Mouse (Mus musculus) intestine, postnatal 0 days (tissue): Measurements from ENCODE around the gene Akap6. TPM values are rescaled to one million over a fixed set of nuclear protein-coding genes. Genes with fewer than 3 reads are reported as not detected.

Source experiments
- ATAC-seq: fragments of 200-750 bp; cut with Nextera tagmentation; 2 replicates; pipeline ENCODE4 v1.8.0; 2017; ENCODE audit warnings: mild to moderate bottlenecking, moderate TSS enrichment, moderate library complexity
- H3K27ac ChIP-seq: fragments of 300-500 bp; sonication (generic); 2 replicates; pipeline ENCODE4 v1.5.1; 2014; ENCODE audit warnings: mild to moderate bottlenecking, low read depth, low read length, moderate library complexity
- H3K27me3 ChIP-seq: fragments of 300-500 bp; sonication (generic); replicated peaks from 2 replicates; pipeline ENCODE4 v1.6.1; 2014; ENCODE audit warnings: low read length, mixed read lengths; ENCODE audit not compliant: control insufficient read depth, insufficient read depth
- H3K36me3 ChIP-seq: fragments of 300-500 bp; sonication (generic); 2 replicates; pipeline ENCODE4 v1.6.1; 2014; ENCODE audit warnings: mild to moderate bottlenecking, moderate library complexity; ENCODE audit not compliant: control insufficient read depth, insufficient read depth
- H3K4me1 ChIP-seq: fragments of 300-500 bp; sonication (generic); replicated peaks from 2 replicates; pipeline ENCODE4 v1.6.1; 2014; ENCODE audit warnings: antibody characterized with exemption, low read length, mixed read lengths; ENCODE audit not compliant: control insufficient read depth, insufficient read depth
- H3K4me2 ChIP-seq: fragments of 300-500 bp; sonication (generic); replicated peaks from 2 replicates; pipeline ENCODE4 v1.6.1; 2014; ENCODE audit warnings: low read depth, mild to moderate bottlenecking, moderate library complexity
- H3K4me3 ChIP-seq: fragments of 300-500 bp; sonication (generic); 2 replicates; pipeline ENCODE4 v1.5.1; 2014; ENCODE audit warnings: low read depth, low read length
- H3K9ac ChIP-seq: fragments of 300-500 bp; sonication (generic); 2 replicates; pipeline ENCODE4 v1.6.1; 2014; ENCODE audit warnings: mild to moderate bottlenecking, low read depth, low read length
- H3K9me3 ChIP-seq: fragments of 300-500 bp; sonication (generic); 2 replicates; pipeline ENCODE4 v1.6.1; 2016; ENCODE audit warnings: mixed run types; ENCODE audit not compliant: control insufficient read depth
- CTCF ChIP-seq: sonication (generic); IDR thresholded peaks from 2 replicates; pipeline ENCODE4 v1.5.1; 2016; ENCODE audit warnings: low read depth, mild to moderate bottlenecking, control low read depth, antibody characterized with exemption, moderate library complexity
- WGBS: fragments of 180-500 bp; shearing (Covaris S2); extraction: QIAGEN DNeasy Blood & Tissue Kit; methylation state at CpG from one replicate; pipeline ENCODE4 v1.1.7; 2014; 5-methylcytosine and 5-hydroxymethylcytosine counted together
- polyA plus RNA-seq: library from polyadenylated mRNA; unstranded; fragments of >200 nt; fragmentation: Nextera tagmentation; extraction: Ambion mirVana; gene quantifications from 2 replicates; pipeline ENCODE4 v1.2.1, GENCODE M21; 2015

Gene Akap6
- polyA plus RNA-seq, 1 experiment from 2014 or later: 0.73 TPM

- ATAC-seq: no peak
- TF ChIP-seq CTCF: no peak
- Histone ChIP-seq H3K36me3 (no peaks in the 10 kb centered on the region), H3K4me1 (no peaks in the 10 kb centered on the region), H3K9ac (no peak overlapping the region), H3K9me3 (no peaks in the 10 kb centered on the region), H3K27ac (no peak overlapping the region), H3K4me3 (no peak overlapping the region), H3K27me3 (no peaks in the 10 kb centered on the region), H3K4me2 (no peak overlapping the region)
- WGBS: 75% methylated on average over 15 of the region's 15 CpGs
Measured at GRCm38 (mm10) chr12:52939324-52939946, 240.3 kb downstream of the Akap6 start.

GRCm38 (mm10) chr12:52941941-52942340 lies 242.8 kb downstream of the Akap6 start:
- no peak for ATAC-seq
- no peak overlapping the region for H3K27ac ChIP-seq
- H3K36me3 ChIP-seq: no peaks in the 10 kb centered on the region
- no peak overlapping the region for H3K4me3 ChIP-seq
- H3K9me3 ChIP-seq: no peaks in the 10 kb centered on the region
- no peak overlapping the region for H3K9ac ChIP-seq
- H3K4me1 ChIP-seq: no peaks in the 10 kb centered on the region
- no peak overlapping the region for H3K4me2 ChIP-seq
- TF ChIP-seq CTCF: no peak
- no peaks in the 10 kb centered on the region for H3K27me3 ChIP-seq
- WGBS: 55% methylated on average over 4 of the region's 4 CpGs

DNA sequence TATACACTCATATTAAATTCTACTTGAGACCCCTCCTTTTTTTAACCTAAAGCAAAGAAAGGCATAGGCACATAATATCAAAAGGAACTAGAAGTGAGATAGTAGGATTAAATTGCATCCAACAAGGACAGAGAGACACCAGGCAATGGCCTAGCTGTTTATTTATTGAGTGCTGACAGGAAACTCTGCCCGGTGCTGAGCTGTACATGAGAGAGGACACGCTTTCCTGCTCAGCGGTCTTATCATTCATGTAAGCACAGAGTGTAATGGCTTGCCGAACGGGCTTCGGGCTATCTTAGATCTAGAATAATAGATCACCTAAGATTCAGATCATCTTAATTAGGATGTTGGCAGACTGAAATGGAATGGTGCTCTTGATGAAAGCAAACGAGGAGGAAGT lies 245.1 kb downstream of the Akap6 start:
- H3K27me3 ChIP-seq: no peaks in the 10 kb centered on the region
- no peak overlapping the region for H3K4me3 ChIP-seq
- 67% methylated on average over 7 of the region's 7 CpGs for WGBS
- no peaks in the 10 kb centered on the region for H3K9me3 ChIP-seq
- ATAC-seq: no peak
- H3K9ac ChIP-seq: no peak overlapping the region
- no peak overlapping the region for H3K4me2 ChIP-seq
- no peak overlapping the region for H3K27ac ChIP-seq
- no peak for TF ChIP-seq CTCF
- H3K36me3 ChIP-seq: no peaks in the 10 kb centered on the region
- H3K4me1 ChIP-seq: no peaks in the 10 kb centered on the region

DNA sequence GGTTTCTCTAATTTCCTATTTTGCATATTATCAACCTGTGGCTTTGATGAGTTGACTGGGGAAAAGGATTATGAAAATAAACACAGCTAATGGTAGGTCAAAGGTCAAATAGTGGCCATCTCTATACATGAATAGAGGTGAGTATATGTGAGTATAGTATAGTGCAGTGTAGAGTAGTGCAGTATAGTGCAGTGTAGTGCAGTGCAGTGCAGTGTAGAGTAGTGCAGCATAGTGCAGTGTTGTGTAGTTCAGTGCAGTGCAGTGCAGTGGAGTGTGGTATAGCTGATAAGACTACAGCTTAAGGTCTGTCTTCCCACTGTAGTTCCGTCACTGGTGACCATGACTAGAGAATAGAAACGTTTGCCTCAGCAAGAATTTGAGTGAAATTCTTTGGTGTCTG lies 245.8 kb downstream of the Akap6 start:
- no peak for TF ChIP-seq CTCF
- Histone ChIP-seq H3K27me3 (no peaks in the 10 kb centered on the region), H3K9me3 (no peaks in the 10 kb centered on the region), H3K4me2 (no peak overlapping the region), H3K4me1 (no peaks in the 10 kb centered on the region), H3K9ac (no peak overlapping the region), H3K27ac (no peak overlapping the region), H3K4me3 (no peak overlapping the region), H3K36me3 (no peaks in the 10 kb centered on the region)
- 74% methylated on average over 2 of the region's 2 CpGs for WGBS
- no peak for ATAC-seq

DNA sequence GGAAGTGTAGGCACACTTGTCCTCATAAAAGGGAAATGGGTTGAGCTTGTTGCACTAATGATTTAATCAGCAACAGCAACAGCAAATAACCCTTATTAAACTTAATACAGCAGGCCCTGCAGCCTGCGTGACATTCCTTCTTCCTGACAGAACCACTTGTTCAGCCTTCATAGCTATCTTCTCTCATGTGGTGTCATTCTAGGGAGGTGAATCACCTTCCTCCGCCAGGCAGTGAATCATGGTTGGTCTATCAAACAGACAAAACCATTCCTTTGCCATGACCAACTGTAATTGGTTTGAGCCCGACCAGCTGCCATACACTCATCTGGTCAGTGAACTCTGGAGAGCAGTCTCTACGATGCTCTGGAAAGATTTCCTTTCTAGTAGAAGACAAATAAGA lies 251.5 kb downstream of the Akap6 start:
- Histone ChIP-seq H3K27ac (no peak overlapping the region), H3K27me3 (no peaks in the 10 kb centered on the region), H3K9ac (no peak overlapping the region), H3K36me3 (no peaks in the 10 kb centered on the region), H3K4me2 (no peak overlapping the region), H3K4me1 (no peaks in the 10 kb centered on the region), H3K4me3 (no peak overlapping the region), H3K9me3 (no peaks in the 10 kb centered on the region)
- 69% methylated on average over 4 of the region's 4 CpGs for WGBS
- ATAC-seq: no peak
- TF ChIP-seq CTCF: no peak

DNA sequence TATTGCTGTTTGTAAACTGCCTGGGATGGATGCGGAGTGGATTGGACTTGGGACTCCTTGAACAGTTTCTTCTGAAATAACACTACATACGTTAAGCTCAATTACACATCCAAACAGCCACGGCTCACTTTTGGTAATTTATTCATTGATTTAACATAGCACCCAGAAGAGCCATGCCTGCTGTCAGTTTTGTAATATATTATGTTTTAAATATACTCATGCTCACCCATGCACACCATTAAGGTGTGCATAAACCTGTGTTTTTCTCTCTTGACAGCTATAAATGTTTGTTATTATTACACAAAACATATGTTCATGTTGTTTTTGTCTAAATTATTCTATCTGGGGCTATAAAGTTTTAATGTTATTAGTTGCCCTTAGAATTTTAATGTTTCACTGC lies 258.4 kb downstream of the Akap6 start:
- no peaks in the 10 kb centered on the region for H3K4me1 ChIP-seq
- 57% methylated on average over 3 of the region's 3 CpGs for whole genome bisulfite sequencing
- no peaks in the 10 kb centered on the region for H3K36me3 ChIP-seq
- H3K9ac ChIP-seq: no peak overlapping the region
- H3K27ac ChIP-seq: no peak overlapping the region
- H3K27me3 ChIP-seq: no peaks in the 10 kb centered on the region
- no peak overlapping the region for H3K4me2 ChIP-seq
- H3K9me3 ChIP-seq: no peaks in the 10 kb centered on the region
- H3K4me3 ChIP-seq: no peak overlapping the region
- TF ChIP-seq CTCF: no peak
- ATAC-seq: no peak

- Histone ChIP-seq H3K9me3 (no peaks in the 10 kb centered on the region), H3K4me2 (no peak overlapping the region), H3K4me1 (no peaks in the 10 kb centered on the region), H3K27ac (no peak overlapping the region), H3K4me3 (no peak overlapping the region), H3K9ac (no peak overlapping the region), H3K27me3 (no peaks in the 10 kb centered on the region), H3K36me3 (no peaks in the 10 kb centered on the region)
- no peak for ATAC-seq
- no peak for TF ChIP-seq CTCF
- WGBS: 54% methylated on average over 3 of the region's 3 CpGs
Measured at GRCm38 (mm10) chr12:52957994-52958393, 258.8 kb downstream of the Akap6 start.
